Mouse (Mus musculus) hindbrain, embryonic 10.5 days (tissue): ENCODE data around the gene Dmd. TPM values are rescaled to one million over a fixed set of nuclear protein-coding genes. Genes with fewer than 3 reads are reported as not detected.

Source experiments
- DNase-seq: peaks from one replicate; pipeline ENCODE4 v3.0.0-alpha.2; 2017; ENCODE audit warnings: low spot score
- H3K27ac ChIP-seq: fragments of 300-500 bp; sonication (generic); 2 replicates; pipeline ENCODE4 v1.5.1; 2016; ENCODE audit warnings: mild to moderate bottlenecking, moderate library complexity
- H3K27me3 ChIP-seq: fragments of 300-500 bp; sonication (generic); 2 replicates; pipeline ENCODE4 v1.6.1; 2016; ENCODE audit warnings: mild to moderate bottlenecking; ENCODE audit not compliant: poor library complexity, insufficient read depth, severe bottlenecking
- H3K36me3 ChIP-seq: fragments of 300-500 bp; sonication (generic); 2 replicates; pipeline ENCODE4 v1.6.1; 2016; ENCODE audit warnings: mild to moderate bottlenecking, moderate library complexity
- H3K4me1 ChIP-seq: fragments of 300-500 bp; sonication (generic); replicated peaks from 2 replicates; pipeline ENCODE4 v1.6.1; 2016; ENCODE audit warnings: mild to moderate bottlenecking
- H3K4me3 ChIP-seq: fragments of 300-500 bp; sonication (generic); 2 replicates; pipeline ENCODE4 v1.5.1; 2016; ENCODE audit warnings: mild to moderate bottlenecking, moderate library complexity
- H3K9me3 ChIP-seq: fragments of 300-500 bp; sonication (generic); 2 replicates; pipeline ENCODE4 v1.6.1; 2016; ENCODE audit warnings: mild to moderate bottlenecking, moderate library complexity
- WGBS: fragments of 180-500 bp; shearing (Covaris S2); methylation state at CpG from one replicate; pipeline ENCODE4 v1.1.7; 2016; 5-methylcytosine and 5-hydroxymethylcytosine counted together
- polyA plus RNA-seq: library from polyadenylated mRNA; unstranded; fragments of >200 nt; fragmentation: Nextera tagmentation; extraction: Ambion mirVana; gene quantifications from 2 replicates; pipeline ENCODE4 v1.2.1, GENCODE M21; 2016

Gene Dmd
- polyA plus RNA-seq, 1 experiment from 2014 or later, result 15.2 TPM

DNA sequence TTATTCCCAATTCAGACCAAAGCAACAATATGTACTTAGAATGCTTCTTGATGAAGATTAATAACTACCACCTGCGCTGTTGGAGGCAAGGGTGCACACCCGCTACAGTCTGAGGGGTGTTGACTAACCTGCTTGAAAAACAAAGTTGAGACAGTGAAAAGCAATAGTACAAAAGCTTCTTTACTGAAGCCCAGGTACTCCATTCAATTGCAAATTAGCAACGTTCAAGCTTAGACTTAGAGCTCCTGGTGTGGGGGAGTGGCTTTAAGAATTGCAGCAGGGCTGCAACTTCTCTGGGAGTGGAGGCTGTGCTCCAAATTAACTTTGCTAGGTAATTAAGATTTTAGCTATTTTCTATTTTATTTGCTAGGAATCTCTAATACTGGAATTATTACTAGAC lies 1495.3 kb downstream of the Dmd start:
- no peak for DNase-seq
- H3K27me3 ChIP-seq, result no peaks in the 10 kb centered on the region
- no peaks in the 10 kb centered on the region for H3K36me3 ChIP-seq
- no peak overlapping the region for H3K4me3 ChIP-seq
- no peaks in the 10 kb centered on the region for H3K4me1 ChIP-seq
- H3K9me3 ChIP-seq, result no peaks in the 10 kb centered on the region
- no peak overlapping the region for H3K27ac ChIP-seq
- 45% methylated on average over 3 of the region's 3 CpGs for WGBS

DNA sequence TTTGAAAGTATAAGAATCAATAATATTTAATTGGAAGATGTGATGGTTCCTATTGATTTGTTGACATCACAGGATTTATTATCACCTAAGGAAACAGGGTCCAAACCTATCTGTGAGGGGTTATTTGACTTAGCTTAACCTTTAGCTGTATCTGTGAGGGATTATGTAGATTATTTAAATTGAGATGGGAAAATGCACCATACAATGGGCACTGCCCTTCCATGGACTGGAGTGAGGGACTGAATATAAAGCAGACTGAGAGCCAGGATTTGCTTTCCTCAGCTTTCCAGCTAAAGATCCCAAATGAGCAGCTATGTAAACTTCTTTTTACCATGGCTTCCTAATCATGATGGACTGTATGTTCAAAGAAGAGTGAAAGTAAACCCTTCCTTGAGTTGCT lies 1496.0 kb downstream of the Dmd start:
- H3K27me3 ChIP-seq, result no peaks in the 10 kb centered on the region
- no peak for DNase-seq
- H3K4me3 ChIP-seq, result no peak overlapping the region
- no peaks in the 10 kb centered on the region for H3K4me1 ChIP-seq
- no peaks in the 10 kb centered on the region for H3K36me3 ChIP-seq
- no peaks in the 10 kb centered on the region for H3K9me3 ChIP-seq
- no peak overlapping the region for H3K27ac ChIP-seq

DNA sequence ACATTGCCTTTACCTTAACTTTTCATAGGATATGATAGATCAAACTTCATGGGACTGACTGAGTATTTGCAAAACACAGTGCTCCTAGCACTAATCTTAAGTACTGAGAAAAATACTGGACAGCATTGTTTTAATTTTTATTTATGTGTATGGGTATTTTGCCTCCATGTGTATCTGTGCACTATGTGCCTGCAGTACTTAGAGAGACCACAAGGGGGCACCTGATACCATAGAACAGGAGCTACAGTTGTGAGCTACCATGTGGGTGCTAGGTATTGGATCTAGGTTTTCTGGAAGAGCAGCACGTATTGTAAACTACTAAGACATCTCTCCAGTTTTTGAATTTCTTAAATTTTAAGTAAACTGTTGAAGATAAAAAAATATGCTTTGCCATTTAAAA lies 1505.8 kb downstream of the Dmd start:
- WGBS, result 81% methylated on average over 1 of the region's 1 CpGs
- Histone ChIP-seq H3K9me3 (no peaks in the 10 kb centered on the region), H3K36me3 (no peaks in the 10 kb centered on the region), H3K4me3 (no peak overlapping the region), H3K27me3 (no peaks in the 10 kb centered on the region), H3K27ac (no peak overlapping the region), H3K4me1 (no peaks in the 10 kb centered on the region)
- DNase-seq, result peak; percentile 5

DNA sequence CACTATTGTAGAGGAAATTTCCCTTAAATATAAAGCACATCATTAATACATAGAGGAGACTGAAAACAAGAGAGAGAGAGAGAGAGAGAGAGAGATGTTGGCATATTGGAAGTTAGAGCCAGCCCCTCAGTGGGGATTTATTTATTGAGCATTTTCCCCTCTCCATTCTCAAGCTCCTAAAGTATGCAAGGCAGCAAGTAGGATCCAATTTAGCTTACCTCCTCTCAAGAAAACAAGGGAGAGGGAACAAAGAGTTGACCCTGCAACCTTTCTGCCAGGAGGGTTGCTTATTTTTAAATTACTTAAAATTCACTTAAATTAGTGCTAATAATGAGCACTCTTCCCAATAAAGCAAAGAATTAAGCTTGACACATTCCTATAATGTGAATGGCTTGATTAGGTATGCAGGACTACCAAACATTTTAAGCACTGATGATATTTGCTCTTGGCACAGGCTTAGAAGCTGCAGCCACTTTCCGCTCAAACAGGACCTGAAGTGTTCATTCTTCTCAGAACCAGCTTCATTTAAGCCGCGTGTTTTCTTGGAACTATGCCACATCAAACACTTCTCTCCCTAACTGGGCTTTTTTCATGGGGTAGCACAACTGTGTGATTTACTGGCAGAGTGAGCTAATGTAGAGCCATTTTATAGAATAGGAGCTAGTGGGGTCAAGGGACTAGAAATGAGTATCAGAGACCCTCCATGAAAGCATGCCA lies 1566.1 kb downstream of the Dmd start:
- no peak overlapping the region for H3K4me3 ChIP-seq
- H3K4me1 ChIP-seq, result no peaks in the 10 kb centered on the region
- no peaks in the 10 kb centered on the region for H3K9me3 ChIP-seq
- 84% methylated on average over 3 of the region's 3 CpGs for WGBS
- no peaks in the 10 kb centered on the region for H3K36me3 ChIP-seq
- no peaks in the 10 kb centered on the region for H3K27me3 ChIP-seq
- H3K27ac ChIP-seq, result no peak overlapping the region
- DNase-seq, result no peak

DNA sequence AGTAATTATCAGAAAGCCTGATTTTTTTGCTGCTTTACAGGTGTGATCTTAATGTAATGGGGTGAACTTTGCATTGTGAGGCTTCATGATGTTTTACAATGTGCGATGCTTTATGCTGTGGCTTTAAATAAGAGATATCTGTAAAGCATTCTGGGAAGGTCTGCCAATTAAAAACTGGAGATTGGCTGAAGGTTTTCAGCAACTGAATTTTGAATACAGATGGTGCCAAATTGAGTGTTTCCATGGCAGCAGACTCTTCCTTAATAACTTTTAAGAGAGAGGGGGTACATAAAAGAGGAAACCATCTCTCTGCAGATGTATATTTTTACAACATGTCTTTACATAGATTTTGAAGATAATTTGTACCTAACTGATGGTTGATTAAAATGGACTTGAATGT lies 1603.3 kb downstream of the Dmd start:
- H3K27ac ChIP-seq, result no peak overlapping the region
- no peaks in the 10 kb centered on the region for H3K36me3 ChIP-seq
- H3K9me3 ChIP-seq, result no peaks in the 10 kb centered on the region
- H3K4me3 ChIP-seq, result no peak overlapping the region
- WGBS, result 91% methylated on average over 1 of the region's 1 CpGs
- DNase-seq, result no peak
- H3K27me3 ChIP-seq, result no peaks in the 10 kb centered on the region
- no peaks in the 10 kb centered on the region for H3K4me1 ChIP-seq

DNA sequence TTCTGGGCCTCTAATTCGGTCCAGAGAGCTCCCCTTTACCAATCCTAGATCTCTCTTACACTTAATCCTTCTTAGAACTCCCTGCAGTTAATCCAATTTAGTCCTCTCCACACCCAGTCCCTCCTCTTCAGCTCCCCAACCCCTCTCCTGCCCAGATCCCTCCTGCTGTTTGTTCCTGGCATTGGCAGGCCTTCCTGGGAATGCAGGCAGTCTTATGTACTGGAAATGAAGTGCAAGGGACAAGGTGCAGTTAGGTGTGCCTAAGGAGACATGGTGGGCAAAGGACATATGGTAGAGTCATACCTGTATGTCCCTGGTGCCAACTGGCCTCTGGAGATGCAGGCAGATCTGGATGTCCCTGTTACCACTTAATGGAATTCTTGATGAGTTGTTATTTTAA lies 1604.8 kb downstream of the Dmd start:
- Histone ChIP-seq H3K4me3 (no peak overlapping the region), H3K9me3 (no peaks in the 10 kb centered on the region), H3K4me1 (no peaks in the 10 kb centered on the region), H3K27me3 (no peaks in the 10 kb centered on the region), H3K36me3 (no peaks in the 10 kb centered on the region), H3K27ac (no peak overlapping the region)
- 22% methylated on average over 1 of the region's 1 CpGs for WGBS
- DNase-seq, result no peak

DNA sequence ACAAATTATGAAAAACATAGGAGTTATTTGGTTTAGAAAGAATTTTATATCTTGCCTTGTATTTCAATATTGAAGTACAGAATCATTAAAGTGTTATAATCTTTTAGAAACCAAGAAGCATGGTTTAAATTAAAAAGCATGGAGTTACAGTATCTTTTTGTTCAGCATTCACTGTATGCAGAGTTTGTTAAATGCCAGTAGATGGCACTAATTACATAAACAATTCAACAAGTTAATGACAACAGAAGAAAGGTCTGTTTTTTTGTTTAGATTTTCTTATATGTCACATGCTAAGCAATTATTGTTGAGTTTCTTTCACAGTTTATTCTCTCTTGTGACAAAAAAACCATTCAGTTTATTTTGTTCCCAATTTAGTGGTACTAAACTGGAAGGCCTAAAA lies 1649.8 kb downstream of the Dmd start:
- Histone ChIP-seq H3K27ac (no peak overlapping the region), H3K27me3 (no peaks in the 10 kb centered on the region), H3K9me3 (no peaks in the 10 kb centered on the region), H3K4me3 (no peak overlapping the region), H3K36me3 (no peaks in the 10 kb centered on the region), H3K4me1 (no peaks in the 10 kb centered on the region)
- DNase-seq, result no peak

DNA sequence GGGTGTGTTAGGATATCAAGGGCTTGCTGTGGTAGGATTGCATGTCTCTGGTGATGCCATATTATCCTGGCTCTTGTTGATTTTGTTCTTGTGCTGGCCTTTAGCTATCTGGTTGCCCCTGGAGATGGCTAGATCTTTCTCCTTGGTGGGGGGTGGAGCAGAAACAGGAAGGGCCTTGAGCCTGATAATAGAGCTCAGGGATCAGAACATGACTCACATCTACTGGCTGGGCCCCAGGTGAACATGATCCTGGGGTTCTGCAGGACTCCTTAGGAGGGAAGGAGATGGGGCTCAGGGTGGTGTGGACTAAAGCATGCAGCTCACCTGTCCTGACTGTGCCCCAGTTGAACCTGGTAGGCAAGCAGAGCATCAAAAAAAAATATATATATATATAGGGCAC lies 1691.8 kb downstream of the Dmd start:
- Histone ChIP-seq H3K9me3 (no peaks in the 10 kb centered on the region), H3K4me3 (no peak overlapping the region)

DNA sequence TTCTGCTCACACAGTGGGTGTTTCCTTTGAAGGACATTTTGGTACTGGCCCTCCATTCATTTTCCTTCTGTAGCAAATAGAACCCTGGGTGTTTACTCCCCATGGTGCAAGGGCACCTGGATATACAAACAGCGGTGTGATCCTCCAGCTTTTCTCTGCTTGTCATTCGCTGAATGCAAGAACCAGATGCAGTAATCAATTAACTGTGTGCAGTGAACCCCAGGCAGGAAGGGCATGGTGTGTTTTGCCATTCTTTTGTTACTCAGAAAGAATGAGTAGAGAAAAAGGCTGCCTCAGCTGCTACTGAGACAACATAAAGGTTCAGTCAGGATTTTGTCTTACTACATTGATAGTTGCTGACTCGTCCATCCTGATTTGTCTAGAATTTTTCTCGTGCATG lies 1799.0 kb downstream of the Dmd start:
- Histone ChIP-seq H3K4me1 (peaks cover 6% of the 10 kb centered on the region; the same call in 1 of the 2 replicates), H3K27me3 (no peaks in the 10 kb centered on the region), H3K4me3 (no peak overlapping the region), H3K9me3 (no peaks in the 10 kb centered on the region), H3K36me3 (no peaks in the 10 kb centered on the region), H3K27ac (no peak overlapping the region)
- WGBS, result 24% methylated on average over 4 of the region's 4 CpGs
- DNase-seq, result peak; percentile 28

More for the DNA sequence above, 1691.8 kb downstream of the Dmd start:
- Histone ChIP-seq H3K36me3 (no peaks in the 10 kb centered on the region), H3K27ac (no peak overlapping the region), H3K4me1 (no peaks in the 10 kb centered on the region), H3K27me3 (no peaks in the 10 kb centered on the region)
- DNase-seq, result no peak

DNA sequence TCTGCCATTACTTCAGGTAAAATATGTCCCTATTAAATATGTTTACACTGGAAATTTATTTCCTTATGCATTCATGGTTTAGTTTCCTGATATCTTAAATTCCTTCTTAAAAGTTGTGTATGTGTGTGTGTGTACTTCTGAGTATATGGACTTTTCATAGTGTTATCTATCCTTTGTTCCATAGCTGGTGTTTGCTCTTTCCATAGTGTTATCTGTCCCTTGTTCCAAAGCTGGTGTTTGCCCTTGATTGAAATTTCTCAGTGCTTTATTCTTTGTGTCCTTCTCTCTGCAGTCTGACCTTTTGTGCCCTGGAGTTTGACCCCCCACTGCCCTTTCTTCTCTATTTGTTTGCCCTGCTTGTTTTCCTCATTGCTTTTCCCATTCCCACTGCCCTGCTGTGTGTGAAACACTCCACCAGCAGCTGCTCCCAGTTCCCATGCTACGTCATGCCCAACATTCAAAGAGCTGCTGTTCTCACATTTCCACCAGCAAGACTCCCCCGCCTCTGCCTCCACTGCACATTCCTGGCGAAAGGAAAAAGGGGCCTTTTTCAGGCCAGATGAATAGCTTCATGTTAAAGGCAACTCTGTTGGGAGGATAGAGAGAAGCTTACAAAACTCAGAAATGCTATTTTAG lies 1911.5 kb downstream of the Dmd start:
- no peak overlapping the region for H3K4me3 ChIP-seq
- no peak overlapping the region for H3K27ac ChIP-seq
- DNase-seq, result peak; percentile 85
- 27% methylated on average over 3 of the region's 3 CpGs for WGBS
- H3K9me3 ChIP-seq, result no peaks in the 10 kb centered on the region
- H3K4me1 ChIP-seq, result peaks cover 7% of the 10 kb centered on the region; the same call in 1 of the 2 replicates
- H3K36me3 ChIP-seq, result no peaks in the 10 kb centered on the region
- H3K27me3 ChIP-seq, result peaks cover 38% of the 10 kb centered on the region

DNA sequence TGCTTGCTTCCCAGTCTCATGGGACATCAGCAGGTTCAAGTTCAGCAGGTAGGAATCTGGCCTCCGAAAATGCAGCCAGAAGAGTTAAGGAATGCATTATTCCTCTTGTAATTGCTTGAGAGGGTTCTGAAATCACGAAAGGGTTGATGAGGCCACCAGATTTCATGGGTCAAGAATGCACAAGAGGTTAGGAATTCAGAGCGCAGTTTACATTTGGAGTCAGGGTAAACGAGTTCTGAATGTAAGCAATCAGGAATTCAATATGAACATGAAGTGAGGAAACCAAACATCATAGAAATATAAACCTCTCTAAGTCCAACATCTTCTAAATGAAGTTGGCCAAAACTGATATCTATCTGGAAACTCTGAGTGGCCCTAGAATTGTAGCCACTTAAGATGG lies 1924.4 kb downstream of the Dmd start:
- H3K9me3 ChIP-seq, result no peaks in the 10 kb centered on the region
- no peak overlapping the region for H3K4me3 ChIP-seq
- no peak for DNase-seq
- WGBS, result 67% methylated on average over 4 of the region's 4 CpGs
- H3K27ac ChIP-seq, result no peak overlapping the region
- peaks cover 10% of the 10 kb centered on the region for H3K27me3 ChIP-seq
- no peaks in the 10 kb centered on the region for H3K36me3 ChIP-seq
- no peaks in the 10 kb centered on the region for H3K4me1 ChIP-seq

DNA sequence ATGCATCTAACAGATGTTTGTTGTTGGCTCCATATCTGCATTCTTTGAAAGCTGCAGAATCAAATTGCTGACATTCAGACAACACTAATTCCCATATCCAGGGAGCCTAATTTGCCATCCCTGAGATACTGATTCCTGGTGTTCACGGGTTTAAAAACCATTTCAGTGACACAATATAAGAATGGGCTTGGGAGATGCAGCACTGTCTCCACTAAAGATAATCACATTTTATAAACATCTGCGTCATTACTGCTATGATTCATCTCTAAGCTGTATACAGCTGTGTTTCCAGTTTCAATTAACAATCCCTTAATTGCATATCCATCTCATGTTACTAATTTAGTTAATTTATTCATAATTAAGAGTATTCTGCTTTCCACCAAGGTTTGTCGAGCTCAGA lies 1929.5 kb downstream of the Dmd start:
- no peak overlapping the region for H3K4me3 ChIP-seq
- no peaks in the 10 kb centered on the region for H3K36me3 ChIP-seq
- no peak for DNase-seq
- no peak overlapping the region for H3K27ac ChIP-seq
- WGBS, result 66% methylated on average over 3 of the region's 3 CpGs
- H3K9me3 ChIP-seq, result no peaks in the 10 kb centered on the region
- H3K27me3 ChIP-seq, result peaks cover 4% of the 10 kb centered on the region; the same call in 1 of the 2 replicates
- no peaks in the 10 kb centered on the region for H3K4me1 ChIP-seq

DNA sequence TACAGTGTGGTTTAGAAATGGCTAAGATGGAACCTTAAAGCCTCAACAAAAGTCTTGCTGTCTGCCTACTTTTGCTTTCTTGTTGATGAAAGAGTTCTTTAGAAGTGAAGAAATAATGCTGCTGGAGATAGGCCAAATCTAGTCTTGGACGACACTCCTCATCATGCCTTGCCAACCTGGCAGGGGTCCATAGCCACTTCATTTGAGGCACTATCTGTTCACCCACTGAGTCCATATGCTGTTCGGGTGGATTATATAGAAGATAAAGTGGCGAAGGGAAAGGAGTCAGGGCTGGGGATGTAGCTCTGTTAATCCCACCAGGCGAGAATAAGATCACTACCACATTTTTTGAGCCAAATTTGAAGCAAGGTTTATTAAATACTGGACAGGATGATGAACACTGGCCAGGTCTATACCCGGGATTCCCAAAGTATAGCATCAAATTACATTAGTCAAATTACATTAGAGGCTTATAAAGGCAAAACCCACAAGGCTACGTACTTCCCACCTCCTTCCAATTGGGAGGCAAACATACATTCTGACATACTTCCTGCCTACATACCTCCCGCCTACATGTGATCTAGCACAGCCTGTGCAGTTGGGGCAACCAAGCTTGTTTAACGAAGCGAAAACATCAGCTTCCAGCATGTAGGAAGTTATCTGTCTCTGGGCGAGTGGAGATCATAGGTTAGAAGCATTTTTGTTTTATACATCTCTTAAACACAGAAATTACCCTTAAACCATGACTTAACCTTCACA lies 1984.2 kb downstream of the Dmd start:
- Histone ChIP-seq H3K27me3 (no peaks in the 10 kb centered on the region), H3K4me3 (no peak overlapping the region), H3K27ac (no peak overlapping the region), H3K4me1 (no peaks in the 10 kb centered on the region), H3K9me3 (no peaks in the 10 kb centered on the region), H3K36me3 (no peaks in the 10 kb centered on the region)
- 88% methylated on average over 10 of the region's 10 CpGs for WGBS
- no peak for DNase-seq
